Mouse (Mus musculus) adrenal gland, adult 2 months (tissue): ENCODE measurements around the gene Cebpzos. TPM values are rescaled to one million over a fixed set of nuclear protein-coding genes. Genes with fewer than 3 reads are reported as not detected.
A peak's percentile ranks its signal among the peaks of the same experiment; 100 is the strongest.

ENCODE experiments used
- DNase-seq: peaks from one replicate; pipeline ENCODE4 v3.0.0; 2021
- polyA plus RNA-seq: library from polyadenylated mRNA; depleted of rRNA; stranded (reverse); fragments of >200 nt; gene quantifications from 2 replicates; pipeline ENCODE4 v1.2.3, GENCODE M21; 2012; rRNA removed
- total RNA-seq, 2 experiments: library from RNA; stranded (reverse); gene quantifications; 2 replicates each; pipeline ENCODE4 v1.2.3; 2021

Gene Cebpzos
- total and polyA plus RNA-seq, 3 experiments, result 6.6 to 40.5 (median 34.7) TPM

GRCm38 (mm10) chr17:78937229-78937853, 21.0 kb downstream of the Cebpzos start:
- peak; percentile 10 for DNase-seq

- DNase-seq, result no peak
Observed at GRCm38 (mm10) chr17:78938927-78939326, 22.6 kb downstream of the Cebpzos start.

GRCm38 (mm10) chr17:78942579-78942978, 26.3 kb downstream of the Cebpzos start:
- DNase-seq, result no peak

- DNase-seq, result no peak
Observed at GRCm38 (mm10) chr17:78951225-78951624, 34.9 kb downstream of the Cebpzos start.

GRCm38 (mm10) chr17:78952070-78952469, 35.8 kb downstream of the Cebpzos start:
- no peak for DNase-seq

- no peak for DNase-seq
Observed at GRCm38 (mm10) chr17:78953240-78953639, 36.9 kb downstream of the Cebpzos start.

GRCm38 (mm10) chr17:78959473-78959872, 43.2 kb downstream of the Cebpzos start:
- no peak for DNase-seq

- no peak for DNase-seq
Observed at GRCm38 (mm10) chr17:78964387-78964786, 48.1 kb downstream of the Cebpzos start.

- DNase-seq, result no peak
Observed at GRCm38 (mm10) chr17:78966092-78966883, 50.0 kb downstream of the Cebpzos start.

GRCm38 (mm10) chr17:78968500-78968899, 52.2 kb downstream of the Cebpzos start:
- no peak for DNase-seq

Other genes starting within 250 kb of the Cebpzos start
- gene Strn, start 179.3 kb upstream of the Cebpzos start, total RNA-seq, result 10 to 100 TPM; 19.8 to 23.5 TPM
- gene Strn, start 179.3 kb upstream of the Cebpzos start, polyA plus RNA-seq, result 3.1 and 3.6 TPM in 2 replicates
- gene Heatr5b, start 81.1 kb upstream of the Cebpzos start, total RNA-seq, result 10 to 100 TPM; 34.7 to 40.5 TPM
- gene Heatr5b, start 81.1 kb upstream of the Cebpzos start, polyA plus RNA-seq, result 14.1 and 16.9 TPM in 2 replicates
- gene Gpatch11, start 80.9 kb upstream of the Cebpzos start, total RNA-seq, result 10 to 100 TPM; 26.6 to 32.3 TPM
- 4.9 and 5.7 TPM in 2 replicates for gene Gpatch11, start 80.9 kb upstream of the Cebpzos start, polyA plus RNA-seq
- 10 to 100 TPM; 24.0 to 24.3 TPM for gene Eif2ak2, start 33.9 kb upstream of the Cebpzos start, total RNA-seq
- gene Eif2ak2, start 33.9 kb upstream of the Cebpzos start, polyA plus RNA-seq, result 1.0 and 1.4 TPM in 2 replicates
- under 1 TPM in 1 of 2 experiments, not detected in 1; 0.52 TPM for gene Sult6b1, start 9.5 kb upstream of the Cebpzos start, total RNA-seq
- gene Sult6b1, start 9.5 kb upstream of the Cebpzos start, polyA plus RNA-seq, result not detected in 2 replicates
- 10 to 100 TPM; 42.6 to 50.5 TPM for gene Cebpz, start 20.6 kb downstream of the Cebpzos start, total RNA-seq
- 0.89 and 3.0 TPM in 2 replicates for gene Cebpz, start 20.6 kb downstream of the Cebpzos start, polyA plus RNA-seq
- 10 to 100 TPM; 38.5 to 50.3 TPM for gene Ndufaf7, start 20.6 kb downstream of the Cebpzos start, total RNA-seq
- 3.1 and 4.6 TPM in 2 replicates for gene Ndufaf7, start 20.6 kb downstream of the Cebpzos start, polyA plus RNA-seq
- gene Prkd3, start 104.3 kb downstream of the Cebpzos start, total RNA-seq, result 10 to 100 TPM; 22.7 to 24.8 TPM
- 2.9 and 3.4 TPM in 2 replicates for gene Prkd3, start 104.3 kb downstream of the Cebpzos start, polyA plus RNA-seq
- 1 to 10 TPM; 6.4 to 8.2 TPM for gene Qpct, start 135.4 kb downstream of the Cebpzos start, total RNA-seq
- gene Qpct, start 135.4 kb downstream of the Cebpzos start, polyA plus RNA-seq, result 1.5 and 1.8 TPM in 2 replicates